Mouse (Mus musculus): ENCODE measurements around the gene Zbtb8b.

DNA sequence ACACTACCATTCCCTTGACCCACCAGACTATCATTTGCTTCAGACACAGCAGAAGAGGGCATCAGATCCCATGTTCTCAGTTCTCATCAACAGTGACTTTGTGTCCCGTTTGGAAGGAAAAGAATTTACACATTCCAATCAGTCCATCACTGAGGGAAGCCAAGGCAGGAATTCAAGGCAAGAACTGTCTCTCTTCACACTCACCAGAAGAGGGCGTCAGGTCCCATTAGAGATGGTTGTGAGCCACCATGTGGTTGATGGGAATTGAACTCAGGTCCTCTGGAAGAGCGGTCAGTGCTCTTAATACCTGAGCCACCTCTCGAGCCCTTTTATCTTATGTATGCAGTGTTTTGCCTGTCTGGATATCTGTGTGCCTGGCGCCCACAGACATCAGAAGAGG lies 22.3 kb downstream of the Zbtb8b start:
- no peak for TF ChIP-seq GATA1 (IDR thresholded peaks at IDR 0.05; ENCODE audit: borderline replicate concordance, low read length)
- no peak for TF ChIP-seq FLI1 (IDR thresholded peaks at IDR 0.05; ENCODE audit: low read length)

Data from megakaryocyte, embryonic 14.5 days (primary cell).